Mouse (Mus musculus) neutrophil, adult 5-6 weeks (primary cell): ENCODE results near the gene Pphln1. TPM values are rescaled to one million over a fixed set of nuclear protein-coding genes. Genes with fewer than 3 reads are reported as not detected.
A peak's percentile ranks its signal among the peaks of the same experiment; 100 is the strongest.
"Not testable (repeated sequence)": the region's sequence is repeated elsewhere in the genome, so short reads cannot be mapped to it uniquely, and the experiment has no call there.

Experiments used
- ATAC-seq: fragments of 151-379, 151-347 bp; 2 replicates; pipeline ENCODE4 v1.8.0; 2017; ENCODE audit warnings: mild to moderate bottlenecking, moderate TSS enrichment; ENCODE audit not compliant: insufficient number of reproducible peaks, poor library complexity, low FRiP score, severe bottlenecking; ENCODE audit errors: extremely low read depth
- total RNA-seq: library from RNA; stranded (forward); fragments of 200-1000 nt; gene quantifications from 2 replicates; pipeline ENCODE4 v1.2.3, GENCODE M21; 2017

Gene Pphln1
- total RNA-seq = 26.8 and 33.2 TPM in 2 replicates

DNA sequence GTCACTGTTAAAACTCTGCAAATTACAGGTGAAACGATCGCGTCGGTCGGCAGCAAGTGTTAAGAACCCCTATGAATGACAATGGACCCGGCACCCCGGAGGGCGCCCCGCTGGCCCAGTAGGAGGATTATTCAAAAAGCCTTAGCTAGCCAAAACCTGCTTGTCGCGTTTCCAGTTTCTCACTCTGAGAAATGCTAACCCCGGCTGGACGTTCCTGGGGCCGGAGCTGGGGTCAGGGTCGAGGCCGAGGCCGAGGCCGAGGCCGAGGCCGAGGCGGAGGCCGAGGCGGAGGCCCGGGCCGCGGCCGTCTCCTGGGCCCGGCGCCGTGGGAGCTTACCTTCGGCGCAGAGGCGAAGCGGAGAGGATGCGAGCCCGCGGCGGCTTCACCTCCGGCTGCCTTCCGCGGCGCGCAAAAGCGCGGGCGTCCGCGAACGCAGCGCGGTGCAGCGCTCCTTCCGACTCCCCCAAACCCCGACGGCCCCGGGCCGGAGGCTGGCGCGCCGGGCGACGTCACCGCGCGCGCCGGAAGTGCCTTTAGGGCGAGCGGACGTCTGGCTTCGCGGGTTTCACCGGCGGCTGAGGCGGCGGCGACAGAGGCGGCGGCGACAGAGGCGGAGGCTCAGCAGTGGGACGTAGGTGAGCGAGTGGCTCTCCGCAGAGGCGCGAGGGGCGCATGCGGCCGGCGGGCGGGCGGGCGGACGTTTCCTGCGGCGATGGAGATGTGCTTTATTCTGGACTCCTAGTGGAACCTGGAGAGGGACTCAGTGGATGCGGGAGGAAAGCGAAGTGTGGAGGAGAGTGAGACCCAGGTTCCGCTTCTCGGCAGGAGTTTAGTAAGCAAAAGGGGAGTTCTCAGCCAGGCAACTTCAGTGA, at the start of gene Pphln1, which contains the start of gene Zcrb1:
Gene Pphln1, plus strand, starts transcription at position 525 of the 873 bp plus-strand sequence.
Gene Zcrb1, minus strand, starts transcription at position 509 of the 873 bp plus-strand sequence.
- peak; percentile 80 for ATAC-seq

DNA sequence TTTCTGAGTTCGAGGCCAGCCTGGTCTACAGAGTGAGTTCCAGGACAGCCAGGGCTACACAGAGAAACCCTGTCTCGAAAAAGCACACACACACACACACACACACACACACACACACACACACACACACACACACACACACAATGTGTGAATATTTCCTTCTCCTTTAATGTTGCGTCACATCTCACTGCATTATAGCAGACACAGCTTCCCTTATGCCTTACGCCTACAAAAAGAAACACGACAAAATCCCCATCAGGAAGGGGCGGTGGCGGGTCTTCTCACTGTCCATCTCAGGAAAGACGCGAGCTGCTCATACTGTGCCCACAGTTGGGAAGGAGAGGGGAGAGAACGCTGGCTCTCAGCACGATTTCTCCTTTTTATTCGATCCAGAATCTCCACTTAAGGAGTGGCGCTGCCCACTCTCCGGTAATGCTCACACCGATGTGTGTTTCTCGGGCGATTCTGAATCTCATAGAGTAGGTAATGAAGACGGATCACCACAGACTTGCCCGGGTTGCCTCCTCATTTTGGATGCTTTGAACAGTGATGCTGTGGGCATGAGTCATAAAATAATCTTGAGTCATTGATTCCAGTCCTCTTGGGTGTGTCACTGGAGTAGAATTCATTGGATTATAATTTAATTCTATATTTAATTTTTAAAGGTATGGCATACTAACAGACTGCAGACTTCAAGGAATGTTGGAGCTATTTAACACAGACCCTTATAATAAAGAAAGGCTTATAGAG, 39.6 kb upstream of the Pphln1 start:
- 0 out of 2 replicates have a peak, but pooled peaks have one; percentile 26 for ATAC-seq

DNA sequence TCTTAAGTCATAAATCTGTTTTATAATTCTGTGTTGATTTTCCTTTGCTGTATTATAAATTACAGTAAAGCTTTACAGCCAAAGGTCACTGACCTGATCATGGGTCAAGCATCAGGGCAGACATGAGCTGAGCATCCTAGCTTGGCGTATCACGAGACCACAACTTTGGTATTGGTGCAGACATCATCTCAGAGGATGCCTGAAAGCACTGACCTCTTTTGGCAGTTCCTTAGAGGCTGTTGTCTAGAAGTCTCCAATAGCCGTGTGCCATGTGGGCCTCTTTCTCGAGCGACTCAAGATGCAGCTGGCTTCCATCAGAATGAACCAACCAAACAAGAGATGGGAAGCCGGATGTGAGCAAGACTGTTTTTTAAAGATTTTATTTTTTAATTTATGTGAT, 32.6 kb upstream of the Pphln1 start:
- no peak for ATAC-seq

DNA sequence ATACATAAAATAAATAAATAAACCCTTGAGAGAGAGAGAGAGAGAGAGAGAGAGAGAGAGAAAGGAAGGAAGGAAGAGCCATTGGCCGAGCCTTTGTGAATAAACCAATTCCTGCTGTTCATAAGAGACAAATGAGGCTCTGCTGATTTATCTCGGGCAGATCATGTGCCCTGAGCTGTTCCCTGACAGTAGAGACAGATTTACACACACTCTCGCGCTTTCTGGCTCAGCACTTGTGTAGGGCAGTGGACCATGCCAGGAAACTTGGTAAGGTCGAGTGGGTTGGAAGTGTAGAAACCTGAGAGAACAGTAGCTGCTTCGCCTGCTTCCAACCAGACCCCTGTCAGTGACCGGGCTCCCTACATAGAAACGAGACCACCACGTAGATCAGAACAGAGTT, 29.6 kb upstream of the Pphln1 start:
- no peak for ATAC-seq

DNA sequence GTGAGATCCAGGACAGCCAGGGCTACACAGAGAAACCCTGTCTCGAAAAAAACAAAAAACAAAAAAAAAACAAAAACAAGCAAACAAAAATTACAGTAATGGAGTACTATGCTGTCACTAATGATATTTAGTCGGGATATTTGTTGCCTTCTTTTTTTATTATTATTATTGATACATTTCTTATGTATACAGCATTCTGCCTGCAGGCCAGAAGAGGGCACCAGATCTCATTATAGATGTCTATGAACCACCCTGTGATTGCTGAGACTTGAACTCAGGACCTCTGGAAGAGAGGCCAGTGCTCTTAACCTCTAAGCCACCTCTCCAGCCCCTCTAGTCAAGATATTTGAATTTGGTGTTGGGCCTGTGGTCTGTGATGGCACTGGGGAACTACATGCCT, 26.3 kb upstream of the Pphln1 start:
- ATAC-seq = no peak

DNA sequence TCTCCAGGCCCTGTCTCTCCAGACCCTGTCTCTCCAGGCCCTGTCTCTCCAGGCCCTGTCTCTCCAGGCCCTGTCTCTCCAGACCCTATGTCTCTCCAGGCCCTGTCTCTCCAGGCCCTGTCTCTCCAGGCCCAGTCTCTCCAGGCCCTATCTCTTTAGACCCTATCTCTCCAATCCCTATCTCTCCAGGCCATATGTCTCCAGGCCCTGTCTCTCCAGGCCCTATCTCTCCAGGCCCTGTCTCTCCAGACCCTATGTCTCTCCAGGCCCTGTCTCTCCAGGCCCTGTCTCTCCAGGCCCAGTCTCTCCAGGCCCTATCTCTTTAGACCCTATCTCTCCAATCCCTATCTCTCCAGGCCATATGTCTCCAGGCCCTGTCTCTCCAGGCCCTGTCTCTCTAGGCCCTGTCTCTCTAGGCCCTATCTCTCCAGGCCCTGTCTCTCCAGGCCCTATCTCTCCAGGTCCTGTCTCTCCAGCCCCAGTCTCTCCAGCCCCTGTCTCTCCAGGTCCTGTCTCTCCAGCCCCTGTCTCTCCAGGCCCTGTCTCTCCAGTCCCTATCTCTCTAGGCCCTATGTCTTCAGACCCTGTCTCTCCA, 25.5 kb upstream of the Pphln1 start:
- not testable (repeated sequence) for ATAC-seq

DNA sequence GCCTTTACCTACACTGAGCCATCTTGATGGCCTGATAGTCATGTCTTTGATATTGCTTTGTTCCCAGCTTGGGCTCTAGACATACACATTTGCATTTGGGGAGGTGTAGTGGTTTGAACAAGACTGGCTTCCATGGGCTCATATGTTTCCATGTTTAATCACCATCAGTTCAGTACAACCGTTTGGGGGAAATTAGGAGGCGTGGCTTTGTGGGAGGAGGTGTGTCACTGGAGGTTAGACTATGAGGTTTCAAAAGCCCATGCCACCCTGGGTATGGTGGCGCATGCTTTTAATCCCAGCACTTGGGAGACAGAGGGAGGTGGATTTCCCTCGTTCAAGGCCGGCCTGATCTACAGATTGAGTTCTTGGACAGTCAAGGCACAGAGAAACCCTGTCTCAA, 22.5 kb upstream of the Pphln1 start:
- no peak for ATAC-seq

DNA sequence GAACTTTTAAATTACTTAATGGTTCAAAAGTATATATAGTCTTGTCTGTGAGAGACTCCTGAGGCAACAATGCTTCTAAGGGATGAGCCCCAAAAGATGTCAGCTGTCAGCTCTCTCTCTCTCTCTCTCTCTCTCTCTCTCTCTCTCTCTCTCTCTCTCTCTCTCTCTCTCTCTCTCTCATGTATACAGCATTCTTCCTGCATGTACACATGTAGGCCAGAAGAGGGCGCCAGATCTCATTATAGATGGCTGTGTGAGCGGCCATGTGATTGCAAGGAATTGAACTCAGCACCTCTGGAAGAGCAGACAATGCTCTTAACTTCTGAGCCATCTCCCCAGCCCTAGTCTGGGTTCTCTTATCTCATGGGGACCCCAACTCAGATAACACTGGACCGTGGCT, 19.0 kb upstream of the Pphln1 start:
- peak; percentile 58; the same call in 1 of the 2 replicates for ATAC-seq

DNA sequence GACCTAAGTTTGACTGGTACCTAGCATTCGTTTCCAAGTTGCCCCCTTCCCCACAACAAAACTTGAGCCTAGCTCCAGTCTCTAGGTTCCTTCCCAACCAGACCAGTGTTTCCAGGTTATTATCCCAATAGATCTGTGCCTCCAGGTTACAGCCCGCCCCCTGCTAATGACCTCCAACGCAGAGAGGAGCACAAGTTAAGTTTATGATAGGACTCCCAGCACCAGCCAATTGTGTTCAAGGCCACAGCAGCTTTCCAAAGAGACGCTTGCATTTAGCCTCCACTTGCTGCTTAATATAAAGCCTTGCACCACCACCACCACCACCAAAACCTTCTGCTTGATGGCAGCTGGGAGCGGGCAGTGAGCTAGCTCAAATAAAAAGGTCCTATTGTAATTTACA, 16.8 kb upstream of the Pphln1 start:
- no peak for ATAC-seq

DNA sequence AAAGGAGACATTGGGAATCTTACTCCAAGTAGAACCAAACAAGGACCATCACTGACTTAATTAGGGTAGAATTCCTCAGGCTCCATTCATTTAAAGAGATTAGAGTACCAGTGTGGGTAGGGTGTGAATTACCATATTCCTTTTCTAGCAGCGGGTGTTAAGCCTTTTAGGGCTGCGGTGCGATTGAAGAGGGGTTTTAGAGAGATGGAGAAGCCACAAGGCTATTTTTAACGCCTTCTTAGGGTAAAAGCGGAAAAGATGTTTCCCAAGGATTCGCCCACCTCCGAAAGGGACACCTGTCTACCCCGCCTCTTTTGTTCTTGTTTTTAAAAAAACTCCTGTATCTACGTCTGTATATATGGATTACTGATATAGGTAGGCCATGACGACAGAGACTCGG, 881 bp upstream of the Pphln1 start:
- no peak for ATAC-seq

DNA sequence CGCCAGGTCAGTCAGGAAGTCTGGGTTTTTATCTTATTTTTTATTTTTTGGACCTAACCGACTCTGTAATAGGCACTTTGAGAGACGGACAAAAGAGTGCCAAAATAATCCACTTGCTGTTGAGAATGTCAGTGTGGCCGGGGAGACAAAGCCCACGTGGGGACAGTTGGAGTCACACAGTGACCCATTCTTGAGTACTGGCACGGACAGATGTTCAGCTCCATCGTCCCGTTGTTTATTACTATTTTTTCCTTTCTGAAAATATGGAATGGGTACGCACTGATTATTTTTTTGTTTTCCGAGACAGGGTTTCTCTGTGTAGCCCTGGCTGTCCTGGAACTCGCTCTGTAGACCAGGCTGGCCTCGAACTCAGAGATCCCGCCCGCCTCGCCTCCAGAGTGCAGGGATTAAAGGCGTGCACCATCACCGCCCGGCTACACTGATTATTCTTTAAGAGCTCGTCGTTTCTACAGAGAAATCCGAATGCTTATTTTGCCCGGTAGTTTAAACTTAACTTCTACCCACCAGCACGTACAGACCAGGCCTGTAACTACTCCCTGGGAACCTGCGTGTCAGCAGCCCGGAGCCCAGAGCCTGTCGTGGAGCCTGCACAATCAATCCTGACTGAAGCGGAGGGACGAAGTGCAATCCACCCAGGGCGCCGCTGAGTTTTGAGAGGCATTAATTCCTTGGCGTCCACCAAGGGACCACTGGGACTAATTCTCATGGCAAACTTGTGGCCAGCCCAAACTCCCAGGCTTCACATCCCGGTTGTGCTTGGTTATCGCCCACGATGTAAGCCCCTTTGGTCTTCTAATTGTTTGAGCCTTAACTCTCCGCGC, 770 bp downstream of the Pphln1 start:
- no peak for ATAC-seq

DNA sequence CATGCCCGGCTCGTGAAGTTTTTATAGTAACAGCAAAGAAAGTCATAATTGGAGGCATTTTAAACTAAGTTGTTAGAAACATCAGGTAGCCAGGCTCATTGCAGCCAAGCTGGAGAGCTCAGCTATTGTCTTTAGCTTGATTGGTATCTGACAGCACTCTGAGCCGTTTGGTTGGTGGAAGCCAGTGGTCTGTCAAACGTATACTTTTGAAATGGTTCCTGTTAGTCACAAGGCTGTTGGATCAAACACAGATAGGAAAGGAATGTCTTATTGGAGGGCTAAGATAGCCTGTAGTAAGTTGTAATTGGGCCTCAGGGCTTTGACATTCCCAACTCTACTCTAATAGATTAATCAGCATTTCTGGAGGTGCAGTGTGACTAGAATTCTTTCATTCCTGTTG, 3.3 kb downstream of the Pphln1 start:
- ATAC-seq = no peak

DNA sequence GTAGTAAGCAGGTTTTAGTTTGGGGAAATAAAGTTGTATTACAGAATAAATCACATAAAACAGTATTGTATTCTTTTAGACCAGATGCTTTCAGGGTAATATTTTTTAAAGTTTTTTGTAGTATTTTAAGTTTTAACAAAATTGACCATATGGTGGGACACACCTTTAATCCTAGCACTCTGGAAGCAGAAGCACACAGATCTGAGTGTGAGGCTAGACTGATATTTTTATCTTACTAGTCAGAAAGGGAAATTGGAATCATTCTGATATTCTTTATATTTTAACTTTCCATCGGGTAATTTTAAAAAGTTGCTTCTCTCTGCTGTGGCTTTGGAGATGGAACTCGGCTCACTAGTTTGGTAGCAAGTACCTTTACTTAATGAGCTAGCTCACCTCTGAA, 4.6 kb downstream of the Pphln1 start:
- ATAC-seq = no peak

DNA sequence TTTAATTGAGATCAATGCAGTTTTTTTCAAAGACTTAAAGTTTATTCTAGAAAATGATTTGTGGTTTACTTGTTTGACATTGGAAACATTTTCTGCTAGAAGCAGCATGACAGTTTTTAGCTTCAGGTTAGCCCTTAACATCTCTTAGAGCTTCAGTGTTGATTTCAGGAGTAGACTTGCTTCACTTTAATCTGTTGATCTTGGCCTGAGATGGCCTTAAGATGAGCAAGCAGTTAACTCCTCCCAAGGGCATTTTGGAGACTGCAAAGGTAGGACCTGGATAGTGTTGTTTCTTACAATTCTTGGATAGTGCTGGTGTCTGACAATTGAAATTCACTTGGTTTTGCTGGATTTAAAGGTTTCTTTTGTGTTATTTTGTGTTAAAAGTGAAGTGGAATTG, 6.7 kb downstream of the Pphln1 start:
- no peak for ATAC-seq

DNA sequence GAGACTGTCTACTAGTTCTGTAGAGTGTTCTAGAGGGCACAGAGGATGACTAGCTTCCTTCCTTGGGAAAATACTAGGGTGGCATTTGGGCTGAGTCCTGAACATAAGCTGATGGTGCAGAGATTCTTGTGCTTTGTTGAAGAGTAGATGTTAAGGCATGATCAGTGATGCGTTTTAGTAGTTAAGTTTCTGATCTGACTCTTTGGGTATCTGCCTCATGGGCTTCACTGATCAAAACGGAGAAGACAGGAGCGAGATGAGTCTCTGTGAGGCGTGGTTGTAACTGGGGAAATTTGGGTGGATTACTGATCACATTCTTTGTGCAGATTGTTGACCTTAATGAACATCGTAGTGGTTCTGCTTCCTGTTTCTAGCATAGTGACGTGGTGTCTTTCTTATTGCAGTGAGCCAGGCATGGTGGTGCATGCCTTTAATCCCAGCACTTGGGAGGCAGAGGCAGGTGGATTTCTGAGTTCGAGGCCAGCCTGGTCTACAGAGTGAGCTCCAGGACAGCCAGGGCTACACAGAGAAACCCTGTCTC, 7.4 kb downstream of the Pphln1 start:
- no peak for ATAC-seq

DNA sequence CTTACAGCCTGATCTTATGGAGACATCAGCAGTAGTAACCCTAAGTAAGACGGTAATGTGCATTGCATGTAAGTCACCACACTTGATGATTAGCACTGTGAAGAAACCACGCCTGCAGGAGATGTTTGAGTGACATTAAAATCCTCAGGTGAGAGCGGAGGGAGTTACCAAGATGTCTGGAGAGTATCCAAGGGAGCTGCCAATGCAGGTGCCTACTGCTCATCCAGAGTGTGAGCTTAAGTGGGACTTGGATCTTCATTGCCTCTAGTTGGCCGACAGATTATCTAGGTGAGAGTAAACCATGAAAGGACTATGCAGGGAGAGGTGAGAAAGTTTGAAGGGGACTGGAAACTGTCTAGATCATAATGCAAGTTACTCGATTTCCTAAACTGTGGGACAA, 8.3 kb downstream of the Pphln1 start:
- ATAC-seq = no peak

DNA sequence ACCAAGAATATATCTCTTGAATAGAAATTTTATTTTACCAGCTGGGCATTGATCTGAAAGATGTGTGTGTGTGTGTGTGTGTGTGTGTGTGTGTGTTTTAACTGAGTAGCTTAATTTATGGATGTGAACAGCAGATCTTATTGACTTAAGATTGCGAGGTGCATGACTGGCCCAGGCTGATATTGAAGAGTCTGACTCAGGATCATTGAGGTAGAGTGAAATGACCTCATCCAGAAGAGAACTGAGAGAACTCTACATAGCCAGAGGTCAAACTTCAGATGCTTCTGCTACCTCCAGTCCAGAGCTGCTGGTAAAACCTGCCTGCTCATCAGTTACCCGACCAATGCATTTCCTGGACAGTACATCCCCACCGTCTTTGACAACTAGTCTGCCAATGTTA, 14.3 kb downstream of the Pphln1 start:
- ATAC-seq = no peak

DNA sequence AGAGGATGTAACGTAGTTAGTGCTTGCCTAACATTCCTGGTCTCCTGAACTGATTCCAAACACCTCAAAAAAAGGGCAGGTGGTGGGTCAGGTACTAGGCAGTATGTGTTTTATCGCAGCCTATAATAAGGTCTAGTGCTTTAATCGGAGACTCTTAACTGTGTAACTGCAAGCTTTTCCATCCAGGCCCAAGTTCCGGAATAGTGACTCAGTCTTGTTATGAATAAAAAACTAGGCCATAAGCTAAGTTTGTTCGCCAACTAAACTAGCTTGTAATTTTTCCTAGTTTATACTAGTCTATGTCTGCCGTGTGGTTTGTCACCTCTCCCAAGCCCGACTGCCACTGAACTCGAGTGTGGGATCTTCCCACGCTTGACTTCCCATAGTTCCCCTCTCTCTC, 16.3 kb downstream of the Pphln1 start:
- no peak for ATAC-seq

DNA sequence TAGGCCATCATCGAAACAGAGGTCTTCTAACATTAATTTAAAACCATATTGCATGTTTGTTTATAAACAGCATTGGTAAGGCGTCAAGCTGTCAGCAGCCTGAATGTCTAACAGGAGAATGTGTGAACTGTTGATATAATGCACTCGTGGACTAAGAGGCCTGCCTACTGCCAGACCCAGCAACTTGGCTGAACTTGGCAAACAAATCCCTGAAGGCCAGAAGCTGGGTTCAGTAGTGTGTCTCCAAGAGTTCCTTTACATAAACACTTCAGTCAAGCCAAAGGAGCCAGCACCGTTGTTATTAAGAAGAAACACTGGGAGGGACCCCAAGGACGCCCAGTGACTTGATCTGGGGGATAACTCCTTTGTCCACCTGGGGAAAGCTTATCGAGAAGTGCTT, 18.1 kb downstream of the Pphln1 start:
- no peak for ATAC-seq
